Mouse (Mus musculus) lung, postnatal 14 days (tissue): ENCODE results near the gene Rabepk.
"Not testable (repeated sequence)": the region's sequence is repeated elsewhere in the genome, so short reads cannot be mapped to it uniquely, and the experiment has no call there.

Experiments
- DNase-seq: peaks from one replicate; pipeline ENCODE4 v3.0.0; 2021

Rabepk gene

GRCm38 (mm10) chr2:34799357-34800256 lies at the start of gene Rabepk:
Gene Rabepk, minus strand, starts transcription at chr2:34799912.
- DNase-seq: peak; percentile 85

GRCm38 (mm10) chr2:34847702-34848101 lies 48.0 kb upstream of the Rabepk start:
- DNase-seq: no peak

DNA sequence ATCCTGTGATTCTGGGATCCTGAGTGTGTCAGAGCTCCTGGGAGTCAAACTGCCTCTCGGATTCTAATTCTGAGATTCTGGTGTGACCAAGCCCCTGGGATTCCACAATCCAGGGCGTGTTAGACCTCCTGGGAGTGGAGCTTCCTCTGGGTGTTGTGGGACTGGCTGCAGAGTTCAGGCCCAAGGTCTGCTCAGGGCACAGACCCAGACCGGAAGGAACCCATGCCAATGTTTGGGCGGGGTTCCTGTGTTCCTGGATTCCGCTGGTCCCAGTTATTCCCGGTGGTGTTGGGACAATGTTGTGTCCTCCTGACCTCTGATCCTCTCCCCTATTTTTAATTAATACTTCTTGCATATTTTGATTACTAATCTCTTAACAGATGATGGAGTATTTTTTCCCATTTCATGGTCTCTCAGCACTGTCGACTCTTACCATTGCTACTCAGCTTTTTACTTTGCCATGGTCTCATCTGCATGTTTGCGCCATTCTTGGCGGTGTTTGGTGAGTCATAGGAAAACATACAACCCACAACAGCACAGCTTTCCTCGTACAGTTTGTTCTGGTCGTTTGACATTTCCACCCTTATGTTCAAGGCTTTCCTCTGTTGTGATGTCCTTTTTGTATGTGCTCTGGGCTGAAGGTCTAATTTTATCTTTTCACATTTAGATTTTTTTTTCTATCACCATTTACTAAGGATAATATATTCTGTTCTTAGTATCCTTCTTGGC lies 43.7 kb upstream of the Rabepk start:
- peak; percentile 79 for DNase-seq

DNA sequence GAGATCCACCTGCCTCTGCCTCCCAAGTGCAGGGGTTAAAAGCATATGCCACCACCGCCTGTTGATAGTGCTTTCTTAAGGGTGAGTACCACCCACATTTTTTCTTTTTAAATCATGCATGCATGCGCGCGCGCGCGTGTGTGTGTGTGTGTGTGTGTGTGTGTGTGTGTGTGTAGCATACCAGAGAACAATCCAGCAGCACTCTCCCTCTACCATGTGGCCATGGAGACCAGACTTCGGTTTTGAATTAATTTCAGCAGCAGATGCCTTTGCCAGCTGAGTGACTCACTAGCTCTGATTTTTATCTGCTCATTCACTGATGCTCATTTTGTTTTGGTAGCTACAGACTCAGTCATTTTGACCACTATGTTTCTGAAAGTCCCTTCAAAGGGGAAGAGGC lies 42.0 kb upstream of the Rabepk start:
- no peak for DNase-seq

- DNase-seq: not testable (repeated sequence)
Measured at GRCm38 (mm10) chr2:34840143-34840542, 40.4 kb upstream of the Rabepk start.

- DNase-seq: no peak
Measured at GRCm38 (mm10) chr2:34835669-34836068, 36.0 kb upstream of the Rabepk start.

DNA sequence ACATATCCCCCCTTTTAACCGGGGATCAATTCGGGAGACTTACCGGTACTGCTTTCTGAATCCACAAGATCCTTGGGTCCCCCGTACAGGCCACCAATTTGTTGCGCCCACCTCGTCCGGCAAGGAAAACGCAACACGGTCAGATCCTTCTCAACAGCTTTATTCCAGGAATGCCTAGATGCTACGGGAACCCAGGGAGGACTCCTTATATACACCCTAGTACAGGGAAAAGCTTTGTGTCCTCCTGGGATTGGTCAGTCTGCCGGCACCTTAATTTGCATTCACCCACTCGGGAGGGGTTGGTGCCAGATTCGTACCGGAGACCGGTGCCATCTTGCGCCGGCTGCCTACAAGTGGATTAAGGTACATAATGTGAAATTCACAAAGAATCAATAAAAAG lies 33.9 kb upstream of the Rabepk start:
- DNase-seq: no peak

- not testable (repeated sequence) for DNase-seq
Measured at GRCm38 (mm10) chr2:34832766-34833457, 33.2 kb upstream of the Rabepk start, which contains the start of gene Gm34653. Gene Gm34653, plus strand, starts transcription at chr2:34833007.

GRCm38 (mm10) chr2:34830066-34830465 lies 30.4 kb upstream of the Rabepk start:
- not testable (repeated sequence) for DNase-seq

DNA sequence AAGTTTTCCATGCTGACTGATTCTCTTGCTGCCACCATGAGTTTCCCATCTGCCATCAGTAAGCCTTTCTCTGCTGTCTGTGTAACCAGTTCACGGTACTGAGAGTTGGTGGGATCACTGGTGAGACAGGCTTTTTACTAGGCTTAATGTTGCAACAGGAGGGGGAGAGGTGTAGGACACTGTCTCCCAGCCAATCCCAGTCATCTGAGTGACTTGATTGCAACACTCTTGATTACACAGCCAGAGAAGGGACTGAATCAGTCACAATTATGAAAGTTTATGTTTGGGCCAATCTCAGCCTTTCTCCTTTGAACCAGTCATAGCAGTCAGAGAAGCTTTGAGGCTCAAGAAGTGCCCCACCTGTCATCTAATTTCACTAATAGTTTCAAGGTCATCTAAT lies 28.3 kb upstream of the Rabepk start:
- DNase-seq: peak; percentile 4

- DNase-seq: no peak
Measured at GRCm38 (mm10) chr2:34827591-34827990, 27.9 kb upstream of the Rabepk start.

GRCm38 (mm10) chr2:34826460-34827231 lies 26.9 kb upstream of the Rabepk start:
- no peak for DNase-seq

DNA sequence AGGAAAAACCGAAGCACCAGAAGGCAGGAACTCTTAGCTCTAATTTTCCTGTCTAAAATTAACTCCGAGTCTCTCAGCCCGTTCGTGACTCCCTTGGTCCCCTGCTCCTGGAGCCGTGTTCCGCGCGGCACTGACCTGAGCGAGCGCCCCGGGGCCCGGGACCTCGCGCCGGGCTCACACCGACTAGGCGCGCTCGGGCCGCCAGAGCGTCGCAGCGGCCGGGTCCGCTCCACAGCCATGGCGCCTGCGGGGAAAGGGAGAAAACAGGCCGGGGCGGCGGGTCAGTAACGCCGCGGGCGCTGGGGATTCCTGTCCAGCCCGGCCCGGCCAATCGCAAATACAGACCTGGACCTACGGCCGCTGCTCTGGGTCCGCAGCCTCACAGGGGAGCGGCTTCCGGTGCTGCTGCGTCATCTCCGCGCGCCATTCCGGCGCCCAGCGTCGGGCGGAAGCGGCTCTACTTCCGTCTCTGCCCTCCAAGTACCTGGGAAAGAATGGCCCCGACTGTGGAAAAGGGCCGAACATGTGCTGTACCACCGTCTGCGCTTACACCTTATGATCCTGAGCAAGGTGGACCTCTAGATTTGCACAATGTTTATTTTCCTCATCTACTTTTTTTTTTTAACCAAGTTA lies 26.2 kb upstream of the Rabepk start, which contains the start of gene Fbxw2:
Gene Fbxw2 (minus strand): TSS at position 485 of the 633 bp plus-strand sequence.
- peak; percentile 93 for DNase-seq

- no peak for DNase-seq
Measured at GRCm38 (mm10) chr2:34818492-34818891, 18.8 kb upstream of the Rabepk start.

- not testable (repeated sequence) for DNase-seq
Measured at GRCm38 (mm10) chr2:34815893-34816292, 16.2 kb upstream of the Rabepk start.

GRCm38 (mm10) chr2:34812706-34813105 lies 13.0 kb upstream of the Rabepk start:
- DNase-seq: no peak

DNA sequence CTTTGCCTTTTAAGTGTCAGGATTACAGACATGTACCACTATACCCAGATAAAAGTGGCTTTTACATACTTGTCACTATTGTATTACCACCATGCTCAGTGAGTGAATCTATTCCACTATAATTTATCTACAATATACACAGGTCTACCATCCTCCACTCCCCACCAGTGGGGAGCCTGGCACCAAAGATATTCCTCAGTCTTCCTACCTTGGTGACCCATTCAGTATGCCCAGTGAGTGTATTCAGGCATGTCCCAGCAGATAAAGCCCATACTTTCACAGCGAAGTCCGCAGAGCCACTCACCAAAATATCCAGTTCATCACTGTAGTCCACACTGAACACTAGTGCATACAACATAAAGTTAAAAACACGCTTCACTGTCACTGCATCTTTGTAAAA lies 11.1 kb upstream of the Rabepk start:
- DNase-seq: no peak

GRCm38 (mm10) chr2:34809568-34809967 lies 9.9 kb upstream of the Rabepk start:
- DNase-seq: no peak

- no peak for DNase-seq
Measured at GRCm38 (mm10) chr2:34808057-34808456, 8.3 kb upstream of the Rabepk start.

DNA sequence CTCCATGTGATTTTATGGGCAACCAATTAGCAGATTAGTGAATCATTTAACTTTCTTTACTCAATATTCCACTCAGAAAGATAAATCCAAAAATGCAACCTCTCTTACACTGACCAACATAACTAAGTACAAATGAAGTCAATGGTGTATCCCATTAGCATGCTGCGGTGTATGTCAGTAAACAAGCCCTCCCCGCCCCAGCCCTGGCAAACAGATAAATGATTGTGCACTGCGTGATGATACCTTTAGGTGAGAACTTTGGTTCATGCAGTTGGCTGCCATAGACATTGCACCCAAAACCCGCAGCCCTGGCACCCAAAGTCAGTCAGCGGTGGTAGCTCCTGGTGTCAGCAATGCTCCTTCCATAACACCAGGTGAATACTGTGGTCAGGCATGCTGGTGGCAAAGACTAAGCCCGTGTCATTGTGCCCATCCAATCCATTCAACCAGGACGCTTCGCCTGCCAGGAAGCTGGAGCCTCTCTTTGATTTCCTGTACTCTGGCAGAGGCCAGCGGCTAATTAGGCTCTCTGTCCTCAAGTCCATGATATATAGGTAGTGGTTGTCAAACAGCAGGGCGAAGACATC lies 5.7 kb upstream of the Rabepk start:
- no peak for DNase-seq

GRCm38 (mm10) chr2:34804815-34805214 lies 5.1 kb upstream of the Rabepk start:
- no peak for DNase-seq
